Comparison of ENCODE assay signal across 8 mouse cellular contexts in the genomic region with DNA sequence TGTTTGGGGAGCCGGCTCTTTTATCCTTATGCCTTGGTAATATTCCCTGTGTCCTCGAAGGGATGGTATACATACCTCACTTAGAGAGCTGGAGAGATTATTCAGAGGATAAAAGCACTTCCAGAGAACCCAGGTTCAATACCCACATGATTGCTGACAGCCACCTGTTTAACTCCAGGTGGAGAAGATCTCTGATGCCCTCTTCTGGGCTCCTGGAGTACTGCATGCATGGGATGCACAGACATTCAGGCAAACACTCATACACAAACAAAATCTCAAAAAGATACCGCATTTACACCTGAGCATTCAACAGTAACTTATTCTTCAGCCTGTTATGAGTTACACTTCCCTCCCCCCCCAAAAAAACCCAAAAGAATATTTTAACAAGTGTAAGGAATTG. TPM values are rescaled to one million over a fixed set of nuclear protein-coding genes. Genes with fewer than 3 reads are reported as not detected.
DNase-seq lines count a peak whose midpoint lies in the region; ATAC-seq and TF ChIP-seq lines count a peak whose summit lies in the region.

No protein-coding gene starts in this region.

- H3K27me3 ChIP-seq in hindbrain, embryonic 11.5 days (ENCODE audit: control insufficient read depth, insufficient read depth, low read length) = no peaks in the 10 kb centered on the region
- no peaks in the 10 kb centered on the region for H3K27me3 ChIP-seq in hindbrain, embryonic 13.5 days
- H3K27me3 ChIP-seq in CH12.LX (replicated peaks) = no peaks in the 10 kb centered on the region
- no peaks in the 10 kb centered on the region for H3K27me3 ChIP-seq in forebrain, embryonic 14.5 days (replicated peaks; ENCODE audit: control insufficient read depth, insufficient read depth, low read length)
- no peaks in the 10 kb centered on the region for H3K27me3 ChIP-seq in heart, embryonic 11.5 days (ENCODE audit: control insufficient read depth, insufficient read depth, low read length)

- TF ChIP-seq EP300 in CH12.LX (IDR thresholded peaks at IDR 0.05; ENCODE audit: low read length) = no peak

- TF ChIP-seq CTCF in CH12.LX (conservative IDR thresholded peaks at IDR 0.05 in 1 of 2, IDR thresholded peaks at IDR 0.05 in 1 of 2; ENCODE audit: low read depth in 2 of 2, low read length in 2 of 2) = peak; percentile 61 to 92
- TF ChIP-seq CTCF in brain, embryonic 14.5 days (IDR thresholded peaks at IDR 0.05; ENCODE audit: borderline replicate concordance, extremely low read depth, insufficient read depth, insufficient read length) = peak; percentile 48; the same call in 1 of the 2 replicates

- 94% methylated on average over 3 of the region's 3 CpGs for WGBS in hindbrain, embryonic 11.5 days
- 97% methylated on average over 3 of the region's 3 CpGs for WGBS in hindbrain, embryonic 13.5 days
- WGBS in forebrain, embryonic 14.5 days = over 99% methylated on average over 3 of the region's 3 CpGs
- 93% methylated on average over 3 of the region's 3 CpGs for WGBS in heart, embryonic 11.5 days (ENCODE audit: insufficient replicate concordance)

- H3K9ac ChIP-seq in hindbrain, embryonic 11.5 days (ENCODE audit: low read depth, low read length) = no peak overlapping the region
- H3K9ac ChIP-seq in hindbrain, embryonic 13.5 days = no peak overlapping the region
- H3K9ac ChIP-seq in CH12.LX (ENCODE audit: insufficient read depth, low read depth) = no peak overlapping the region
- H3K9ac ChIP-seq in forebrain, embryonic 14.5 days (ENCODE audit: low read length) = no peak overlapping the region
- H3K9ac ChIP-seq in heart, embryonic 11.5 days (ENCODE audit: low read depth, low read length) = no peak overlapping the region

- peak; percentile 42 for DNase-seq in hindbrain, embryonic 11.5 days (ENCODE audit: low spot score)
- peak; percentile 52 for DNase-seq in CH12.LX (ENCODE audit: extremely low read depth)
- DNase-seq in brain, embryonic 14.5 days (ENCODE audit: low read depth) = peak; percentile 8
- DNase-seq in lung, postnatal 36 days = peak; percentile 66
- no peak for DNase-seq in frontal cortex, postnatal 25 days (ENCODE audit: low spot score in 2 of 2)
- no peak for DNase-seq in forebrain, embryonic 14.5 days (ENCODE audit: low spot score)

- no peaks in the 10 kb centered on the region for H3K4me1 ChIP-seq in hindbrain, embryonic 11.5 days (replicated peaks; ENCODE audit: control insufficient read depth, insufficient read depth, low read length)
- no peaks in the 10 kb centered on the region for H3K4me1 ChIP-seq in hindbrain, embryonic 13.5 days (replicated peaks)
- H3K4me1 ChIP-seq in CH12.LX (ENCODE audit: control insufficient read depth in 1 of 2, insufficient read depth in 2 of 2) = peaks cover 0 to 11% of the 10 kb centered on the region in 2 experiments; a peak in 1 of 4 replicates
- no peaks in the 10 kb centered on the region for H3K4me1 ChIP-seq in forebrain, embryonic 14.5 days (ENCODE audit: control insufficient read depth, insufficient read depth, low read length)
- no peaks in the 10 kb centered on the region for H3K4me1 ChIP-seq in heart, embryonic 11.5 days (ENCODE audit: control insufficient read depth, insufficient read depth, low read length)

- H3K79me2 ChIP-seq in CH12.LX (replicated peaks; ENCODE audit: control insufficient read depth, extremely low read depth, insufficient read depth, poor library complexity, severe bottlenecking) = peaks cover 10% of the 10 kb centered on the region

- no peak for ATAC-seq in hindbrain, embryonic 11.5 days (ENCODE audit: low FRiP score)
- ATAC-seq in hindbrain, embryonic 13.5 days (ENCODE audit: low FRiP score) = no peak
- ATAC-seq in forebrain, embryonic 14.5 days = no peak
- ATAC-seq in heart, embryonic 11.5 days (replicated peaks; ENCODE audit: insufficient number of reproducible peaks, low FRiP score, low TSS enrichment) = no peak

- H3K9me3 ChIP-seq in hindbrain, embryonic 11.5 days (ENCODE audit: control insufficient read depth, low read length) = no peaks in the 10 kb centered on the region
- no peaks in the 10 kb centered on the region for H3K9me3 ChIP-seq in hindbrain, embryonic 13.5 days
- no peaks in the 10 kb centered on the region for H3K9me3 ChIP-seq in CH12.LX (replicated peaks; ENCODE audit: low read length)
- H3K9me3 ChIP-seq in forebrain, embryonic 14.5 days (replicated peaks; ENCODE audit: control insufficient read depth, low read length) = no peaks in the 10 kb centered on the region
- no peaks in the 10 kb centered on the region for H3K9me3 ChIP-seq in heart, embryonic 11.5 days (replicated peaks; ENCODE audit: control insufficient read depth, low read length)

- in situ Hi-C loops in CH12.LX (cut with MboI; ENCODE audit: low pct_ligation_motif_present, low pct_unique_long_range_greater_than_20kb, low sequenced_read_pairs) = no loop called here

- H3K36me3 ChIP-seq in hindbrain, embryonic 11.5 days (ENCODE audit: control insufficient read depth, insufficient read depth, low read length) = no peaks in the 10 kb centered on the region
- H3K36me3 ChIP-seq in hindbrain, embryonic 13.5 days = peaks cover 28% of the 10 kb centered on the region
- peaks cover 48 to 78% of the 10 kb centered on the region in 2 experiments for H3K36me3 ChIP-seq in CH12.LX (replicated peaks in 1 of 2; ENCODE audit: control insufficient read depth in 1 of 2, insufficient read depth in 1 of 2, low read length in 1 of 2)
- H3K36me3 ChIP-seq in forebrain, embryonic 14.5 days (ENCODE audit: control insufficient read depth, insufficient read depth, low read length) = peaks cover 15% of the 10 kb centered on the region; the same call in 1 of the 2 replicates
- peaks cover 6% of the 10 kb centered on the region for H3K36me3 ChIP-seq in heart, embryonic 11.5 days (ENCODE audit: control insufficient read depth, insufficient read depth, low read length)

- no peak overlapping the region for H3K4me2 ChIP-seq in hindbrain, embryonic 11.5 days (replicated peaks; ENCODE audit: low read depth, low read length)
- no peak overlapping the region for H3K4me2 ChIP-seq in hindbrain, embryonic 13.5 days
- no peak overlapping the region for H3K4me2 ChIP-seq in CH12.LX (ENCODE audit: insufficient read depth, low read depth, poor library complexity, severe bottlenecking)
- H3K4me2 ChIP-seq in forebrain, embryonic 14.5 days (ENCODE audit: low read length) = no peak overlapping the region
- no peak overlapping the region for H3K4me2 ChIP-seq in heart, embryonic 11.5 days

- peak; percentile 51 for TF ChIP-seq RAD21 in CH12.LX (IDR thresholded peaks at IDR 0.05; ENCODE audit: low read depth, low read length)

- H3K4me3 ChIP-seq in hindbrain, embryonic 11.5 days (ENCODE audit: low read depth, low read length) = no peak overlapping the region
- H3K4me3 ChIP-seq in hindbrain, embryonic 13.5 days = no peak overlapping the region
- H3K4me3 ChIP-seq in CH12.LX (replicated peaks in 1 of 3; ENCODE audit: low read depth in 2 of 3, low read length in 2 of 3, poor library complexity in 1 of 3) = no peak overlapping the region
- no peak overlapping the region for H3K4me3 ChIP-seq in forebrain, embryonic 14.5 days (ENCODE audit: low read depth, low read length)
- H3K4me3 ChIP-seq in heart, embryonic 11.5 days (ENCODE audit: low read depth, low read length) = no peak overlapping the region

- no peak for TF ChIP-seq POLR2A in CH12.LX (IDR thresholded peaks at IDR 0.05; ENCODE audit: low read depth, low read length)
- TF ChIP-seq POLR2A in brain, embryonic 14.5 days (IDR thresholded peaks at IDR 0.05; ENCODE audit: borderline replicate concordance, extremely low read depth, insufficient read depth, insufficient read length, poor library complexity, severe bottlenecking) = no peak

- H3K27ac ChIP-seq in hindbrain, embryonic 11.5 days (ENCODE audit: low read depth, low read length) = no peak overlapping the region
- H3K27ac ChIP-seq in hindbrain, embryonic 13.5 days = no peak overlapping the region
- no peak overlapping the region for H3K27ac ChIP-seq in CH12.LX (ENCODE audit: insufficient read depth, low read depth)
- H3K27ac ChIP-seq in forebrain, embryonic 14.5 days (ENCODE audit: low read depth, low read length) = no peak overlapping the region
- H3K27ac ChIP-seq in heart, embryonic 11.5 days (ENCODE audit: low read depth, low read length) = no peak overlapping the region

- dilution Hi-C loops in CH12.LX (cut with MboI; ENCODE audit: extremely low pct_ligation_motif_present, extremely low pct_unique_long_range_greater_than_20kb, low sequenced_read_pairs) = no loop called here

RNA-seq across cellular contexts. Expression of a gene that starts 20.9 kb away (rescaled TPM):
- 1.5 and 2.1 TPM in 2 replicates for polyA plus RNA-seq in hindbrain, embryonic 11.5 days (2014; fragmentation: Nextera tagmentation; extraction: Ambion mirVana)
- 0.14 and 0.26 TPM in 2 replicates for polyA plus RNA-seq in hindbrain, embryonic 13.5 days (2015; fragmentation: Nextera tagmentation; extraction: Ambion mirVana)
- 0.21 and 0.30 TPM in 2 replicates for total RNA-seq in CH12.LX (2012; rRNA removed)
- not detected in 2 replicates for total RNA-seq in CH12.LX (2014; rRNA removed)
- 0.24 and 0.37 TPM in 2 replicates for polyA plus RNA-seq in CH12.LX (2012; ENCODE audit: insufficient read length, low read depth)
- 1.3 and 1.5 TPM in 2 replicates for polyA plus RNA-seq in brain, embryonic 14.5 days (2012; rRNA removed)
- 0.15 TPM in 1 of 2 replicates, not detected in the other for polyA plus RNA-seq in forebrain, embryonic 14.5 days (2014; fragmentation: Nextera tagmentation; extraction: Ambion mirVana)
- 1.3 and 1.4 TPM in 2 replicates for polyA plus RNA-seq in heart, embryonic 11.5 days (2014; fragmentation: Nextera tagmentation; extraction: Ambion mirVana)

RNA-seq across cellular contexts. Expression of a gene that starts 34.3 kb away (rescaled TPM):
- 4.4 and 5.2 TPM in 2 replicates for polyA plus RNA-seq in hindbrain, embryonic 11.5 days (2014; fragmentation: Nextera tagmentation; extraction: Ambion mirVana)
- 20.0 and 22.3 TPM in 2 replicates for polyA plus RNA-seq in hindbrain, embryonic 13.5 days (2015; fragmentation: Nextera tagmentation; extraction: Ambion mirVana)
- total RNA-seq in CH12.LX (2012; rRNA removed) (6.3 and 7.0 TPM in 2 replicates), CH12.LX (2014; rRNA removed) (6.3 and 6.9 TPM in 2 replicates)
- 7.0 and 8.0 TPM in 2 replicates for polyA plus RNA-seq in CH12.LX (2012; ENCODE audit: insufficient read length, low read depth)
- polyA plus RNA-seq in brain, embryonic 14.5 days (2012; rRNA removed) = 12.7 and 16.1 TPM in 2 replicates
- 7.8 and 7.9 TPM in 2 replicates for polyA plus RNA-seq in forebrain, embryonic 14.5 days (2014; fragmentation: Nextera tagmentation; extraction: Ambion mirVana)
- polyA plus RNA-seq in heart, embryonic 11.5 days (2014; fragmentation: Nextera tagmentation; extraction: Ambion mirVana) = 3.0 and 7.2 TPM in 2 replicates

RNA-seq across cellular contexts. Expression of a gene that starts 52.8 kb away (rescaled TPM):
- 84.4 and 88.9 TPM in 2 replicates for polyA plus RNA-seq in hindbrain, embryonic 11.5 days (2014; fragmentation: Nextera tagmentation; extraction: Ambion mirVana)
- 66.4 and 71.4 TPM in 2 replicates for polyA plus RNA-seq in hindbrain, embryonic 13.5 days (2015; fragmentation: Nextera tagmentation; extraction: Ambion mirVana)
- total RNA-seq in CH12.LX (2012; rRNA removed) (24.2 and 27.8 TPM in 2 replicates), CH12.LX (2014; rRNA removed) (29.5 and 32.6 TPM in 2 replicates)
- polyA plus RNA-seq in CH12.LX (2012; ENCODE audit: insufficient read length, low read depth) = 61.8 and 67.1 TPM in 2 replicates
- 56.7 and 65.4 TPM in 2 replicates for polyA plus RNA-seq in brain, embryonic 14.5 days (2012; rRNA removed)
- 78.2 and 86.3 TPM in 2 replicates for polyA plus RNA-seq in forebrain, embryonic 14.5 days (2014; fragmentation: Nextera tagmentation; extraction: Ambion mirVana)
- polyA plus RNA-seq in heart, embryonic 11.5 days (2014; fragmentation: Nextera tagmentation; extraction: Ambion mirVana) = 64.5 and 67.4 TPM in 2 replicates

RNA-seq across cellular contexts. Expression of a gene that starts 57.3 kb away (rescaled TPM):
- polyA plus RNA-seq in hindbrain, embryonic 11.5 days (2014; fragmentation: Nextera tagmentation; extraction: Ambion mirVana) = 4.2 and 8.1 TPM in 2 replicates
- polyA plus RNA-seq in hindbrain, embryonic 13.5 days (2015; fragmentation: Nextera tagmentation; extraction: Ambion mirVana) = 4.1 and 4.7 TPM in 2 replicates
- total RNA-seq in CH12.LX (2012; rRNA removed) (25.5 and 29.0 TPM in 2 replicates), CH12.LX (2014; rRNA removed) (32.9 and 37.8 TPM in 2 replicates)
- 73.5 and 96.3 TPM in 2 replicates for polyA plus RNA-seq in CH12.LX (2012; ENCODE audit: insufficient read length, low read depth)
- polyA plus RNA-seq in brain, embryonic 14.5 days (2012; rRNA removed) = 11.1 and 13.1 TPM in 2 replicates
- polyA plus RNA-seq in forebrain, embryonic 14.5 days (2014; fragmentation: Nextera tagmentation; extraction: Ambion mirVana) = 2.6 and 2.7 TPM in 2 replicates
- 4.4 and 6.0 TPM in 2 replicates for polyA plus RNA-seq in heart, embryonic 11.5 days (2014; fragmentation: Nextera tagmentation; extraction: Ambion mirVana)

Comparison
In these comparisons a context has a peak if more than half of its experiments do, and no peak if none do; other contexts are left out.
1. DNase-seq: peak in hindbrain, embryonic 11.5 days (single experiment), CH12.LX (single experiment), brain, embryonic 14.5 days (single experiment) and lung, postnatal 36 days (single experiment); none in frontal cortex, postnatal 25 days (0 of 2) and forebrain, embryonic 14.5 days (single experiment).